Mouse (Mus musculus) CD4-positive naive resting alpha-beta T cell, adult 76 days (primary cell): ENCODE data around the gene Prpsap2. TPM values are rescaled to one million over a fixed set of nuclear protein-coding genes. Genes with fewer than 3 reads are reported as not detected.

Source experiments
- total RNA-seq: library from RNA; stranded (reverse); gene quantifications from one replicate; pipeline ENCODE4 v1.2.4, GENCODE M21; 2023

Gene Prpsap2
- 34.9 TPM for total RNA-seq

GRCm38 (mm10) chr11:61761584-61762407 is at the start of gene Prpsap2:
Prpsap2 (minus strand) TSS chr11:61762088.

DNA sequence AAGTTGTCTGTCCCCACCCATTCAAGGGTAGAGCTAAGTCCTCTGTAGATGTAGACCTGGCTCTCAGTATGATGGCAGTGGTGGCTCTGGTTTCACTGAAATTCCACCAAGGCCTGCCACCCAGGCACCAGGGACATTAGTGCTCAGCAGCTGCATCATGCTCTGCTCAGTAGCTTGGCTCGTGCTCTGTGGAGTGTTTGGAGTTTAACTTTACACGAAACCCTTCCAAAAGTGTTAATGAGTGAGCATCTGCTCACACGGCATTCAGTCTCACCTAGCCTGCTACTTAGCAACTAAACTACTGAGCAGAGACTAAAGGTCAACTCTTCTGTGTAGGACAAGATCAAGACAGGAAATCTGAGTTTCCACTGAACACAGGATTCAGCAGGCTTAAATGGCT is 41.3 kb downstream of the Prpsap2 start, which contains the start of gene Slc5a10:
Gene Slc5a10 (minus strand): TSS at position 191 of the 400 bp plus-strand sequence.

GRCm38 (mm10) chr11:61683907-61684731 is 77.8 kb downstream of the Prpsap2 start, which contains the start of gene Fam83g:
Fam83g (plus strand) TSS chr11:61684091.

Other genes starting within 250 kb of the Prpsap2 start
- 0.41 TPM for gene Epn2, start 182.4 kb downstream of the Prpsap2 start, total RNA-seq
- gene Grap, start 108.8 kb downstream of the Prpsap2 start, total RNA-seq: 175 TPM
- 1.8 TPM for gene Fam83g, start 78.0 kb downstream of the Prpsap2 start, total RNA-seq
- not detected for gene Slc5a10, start 41.3 kb downstream of the Prpsap2 start, total RNA-seq
- gene Ulk2, start 93.0 kb upstream of the Prpsap2 start, total RNA-seq: 26.8 TPM
- 58.5 TPM for gene Akap10, start 168.2 kb upstream of the Prpsap2 start, total RNA-seq
- 3.8 TPM for gene Specc1, start 194.7 kb upstream of the Prpsap2 start, total RNA-seq